Mouse (Mus musculus) small intestine, adult 2 months (tissue): Measurements from ENCODE around the gene Nudt2. TPM values are rescaled to one million over a fixed set of nuclear protein-coding genes. Genes with fewer than 3 reads are reported as not detected.

Experiments
- H3K27ac ChIP-seq: fragments of 200-500 bp; 2 replicates; pipeline ENCODE4 v1.5.1; 2012; ENCODE audit warnings: low read depth, low read length, control low read depth, inconsistent platforms; ENCODE audit not compliant: insufficient read depth
- H3K27me3 ChIP-seq: fragments of 200-500 bp; 2 replicates; pipeline ENCODE4 v1.6.1; 2012; ENCODE audit warnings: mild to moderate bottlenecking, moderate library complexity, low read length, inconsistent platforms; ENCODE audit not compliant: control insufficient read depth, insufficient read depth
- H3K36me3 ChIP-seq: fragments of 200-500 bp; 2 replicates; pipeline ENCODE4 v1.6.1; 2012; ENCODE audit warnings: mild to moderate bottlenecking, low read length, control low read depth, inconsistent platforms; ENCODE audit not compliant: control insufficient read depth, insufficient read depth
- H3K4me1 ChIP-seq: fragments of 200-500 bp; 2 replicates; pipeline ENCODE4 v1.6.1; 2012; ENCODE audit warnings: low read length, inconsistent platforms, mixed read lengths; ENCODE audit not compliant: control insufficient read depth, insufficient read depth, insufficient read length
- H3K4me3 ChIP-seq: fragments of 200-500 bp; 2 replicates; pipeline ENCODE4 v1.5.1; 2012; ENCODE audit warnings: low read depth, mild to moderate bottlenecking, control low read depth, inconsistent platforms, low read length, moderate library complexity
- CTCF ChIP-seq: fragments of 200-500 bp; IDR thresholded peaks from 2 replicates; pipeline ENCODE4 v1.5.1; 2012; ENCODE audit warnings: low read depth, mild to moderate bottlenecking, control low read depth, inconsistent platforms, low read length, moderate library complexity, mixed read lengths; ENCODE audit not compliant: insufficient replicate concordance, insufficient read length; ENCODE audit errors: extremely low read depth
- POLR2A ChIP-seq: fragments of 200-500 bp; IDR thresholded peaks from 2 replicates; pipeline ENCODE4 v1.6.1; 2012; ENCODE audit warnings: low read depth, mild to moderate bottlenecking, control low read depth, inconsistent platforms, low read length, moderate library complexity
- WGBS: fragments of 180-500 bp; shearing (Covaris S2); methylation state at CpG from one replicate; pipeline ENCODE4 v1.1.7; 2018; 5-methylcytosine and 5-hydroxymethylcytosine counted together
- polyA plus RNA-seq: library from polyadenylated mRNA; depleted of rRNA; stranded (reverse); fragments of >200 nt; gene quantifications from 2 replicates; pipeline ENCODE4 v1.2.3, GENCODE M21; 2012

The Nudt2 gene
- polyA plus RNA-seq, 1 experiment = 10.5 TPM

DNA sequence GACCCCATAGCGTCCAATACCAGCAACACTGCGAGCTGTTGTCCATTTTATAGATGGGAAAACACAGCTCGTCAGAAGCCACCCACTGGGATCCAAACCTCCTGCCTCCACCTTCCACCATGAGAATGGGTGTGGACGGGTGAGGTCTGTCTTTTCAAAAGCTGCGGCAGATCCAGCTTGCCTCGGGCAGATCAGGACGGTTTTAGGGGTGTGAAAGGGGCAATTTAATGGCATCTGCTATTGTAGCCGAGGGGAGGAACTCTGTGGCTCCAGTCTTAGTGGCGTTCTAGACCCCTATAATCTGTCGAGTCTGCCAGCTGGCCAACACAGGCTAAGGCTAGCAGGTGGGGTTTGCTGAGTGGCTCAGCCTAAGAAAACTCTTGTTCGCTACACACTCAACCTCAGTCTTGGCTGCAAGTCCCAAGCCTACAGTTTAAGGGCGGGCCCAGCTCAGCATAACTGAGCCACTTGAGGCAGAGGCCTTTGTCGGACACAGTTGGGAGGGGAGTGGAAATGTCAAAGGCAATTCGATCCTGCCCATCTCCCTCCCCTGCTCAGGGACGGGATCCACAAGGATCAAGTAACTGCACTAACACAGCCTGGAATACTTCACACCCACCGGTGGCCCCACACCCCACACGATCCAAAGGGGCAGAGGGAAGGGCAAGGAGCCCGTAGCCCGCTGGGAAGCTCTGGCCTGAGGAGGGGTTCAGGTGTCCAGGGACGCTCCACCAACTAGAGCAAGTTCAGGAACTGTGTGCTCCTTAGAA lies 37.4 kb downstream of the Nudt2 start:
- TF ChIP-seq CTCF = no peak
- TF ChIP-seq POLR2A = no peak
- Histone ChIP-seq H3K27ac (peak overlapping the region; percentile 10; the same call in 1 of the 2 replicates), H3K4me3 (peak overlapping the region; percentile 67), H3K4me1 (peaks cover 18% of the 10 kb centered on the region), H3K36me3 (peaks cover 17% of the 10 kb centered on the region), H3K27me3 (no peaks in the 10 kb centered on the region)
- WGBS = 6% methylated on average over 20 of the region's 20 CpGs

- peak within 1 kb of the TSS; percentile 10; the same call in 1 of the 2 replicates for H3K27ac ChIP-seq
- H3K36me3 ChIP-seq = peaks cover 13% of the 10 kb centered on the region
- TF ChIP-seq POLR2A (no peak; the same call in 1 of the 2 replicates), CTCF (no peak)
- H3K4me1 ChIP-seq = peaks cover 15% of the 10 kb centered on the region
- peak within 1 kb of the TSS; percentile 67 for H3K4me3 ChIP-seq
- peaks cover 3% of the 10 kb centered on the region for H3K27me3 ChIP-seq
- 1% methylated on average over 18 of the region's 18 CpGs for WGBS
Observed at GRCm38 (mm10) chr4:41502986-41503412, 38.0 kb downstream of the Nudt2 start, which contains the start of gene AI464131. TSS of gene AI464131 (minus strand) at chr4:41503076.

DNA sequence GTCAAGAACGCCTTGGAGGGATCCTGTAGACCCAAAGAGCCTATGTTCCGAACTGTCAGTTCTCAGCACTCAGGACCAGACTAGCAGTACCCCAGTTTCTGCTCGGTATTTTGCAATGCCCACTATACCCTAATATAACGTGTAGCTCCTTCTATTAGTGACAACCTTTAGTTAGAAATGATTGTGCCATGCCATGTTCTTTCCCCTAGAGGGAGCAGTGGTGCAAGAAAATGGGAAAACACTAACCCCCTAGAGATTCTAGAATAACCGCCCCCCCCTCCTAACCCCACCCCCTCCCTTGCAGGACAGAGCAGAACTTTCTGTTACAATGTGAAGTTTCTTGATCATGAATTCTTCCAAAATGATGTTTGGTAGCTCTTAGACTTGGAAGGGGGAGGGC lies 39.4 kb downstream of the Nudt2 start:
- H3K27ac ChIP-seq = no peak overlapping the region
- 80% methylated on average over 5 of the region's 5 CpGs for WGBS
- no peaks in the 10 kb centered on the region for H3K36me3 ChIP-seq
- no peak overlapping the region for H3K4me3 ChIP-seq
- TF ChIP-seq POLR2A (no peak), CTCF (no peak)
- H3K27me3 ChIP-seq = peaks cover 3% of the 10 kb centered on the region
- H3K4me1 ChIP-seq = peaks cover 15% of the 10 kb centered on the region; the same call in 1 of the 2 replicates

- no peak for TF ChIP-seq POLR2A
- TF ChIP-seq CTCF = peak; percentile 47; the same call in 1 of the 2 replicates
- Histone ChIP-seq H3K36me3 (no peaks in the 10 kb centered on the region), H3K27ac (no peak overlapping the region), H3K4me3 (no peak overlapping the region), H3K27me3 (peaks cover 3% of the 10 kb centered on the region), H3K4me1 (peaks cover 15% of the 10 kb centered on the region; the same call in 1 of the 2 replicates)
- 76% methylated on average over 11 of the region's 11 CpGs for WGBS
Observed at GRCm38 (mm10) chr4:41505131-41505551, 40.2 kb downstream of the Nudt2 start.

DNA sequence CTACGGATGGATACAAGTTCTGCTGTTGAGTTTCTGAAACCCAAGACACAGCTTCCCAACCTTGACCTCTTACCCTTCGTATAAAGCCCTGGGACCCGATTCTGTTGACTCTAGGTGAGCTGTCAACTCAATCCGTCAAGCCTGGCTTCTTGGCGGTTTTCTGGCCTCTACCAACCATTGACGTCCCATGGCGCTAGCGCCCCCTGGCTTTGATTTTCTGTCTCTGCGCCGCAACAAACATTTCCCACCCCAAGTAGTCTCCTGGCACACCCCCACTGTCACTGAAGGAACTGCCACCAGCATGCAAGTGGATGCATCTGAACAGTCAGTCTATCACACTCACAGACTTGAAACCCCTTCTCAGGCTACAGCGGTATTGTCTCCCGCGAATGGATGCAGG lies 41.2 kb downstream of the Nudt2 start:
- Histone ChIP-seq H3K4me3 (no peak overlapping the region), H3K27me3 (peaks cover 3% of the 10 kb centered on the region), H3K36me3 (no peaks in the 10 kb centered on the region), H3K4me1 (peaks cover 10% of the 10 kb centered on the region; the same call in 1 of the 2 replicates), H3K27ac (no peak overlapping the region)
- peak; percentile 76; the same call in 1 of the 2 replicates for TF ChIP-seq CTCF
- TF ChIP-seq POLR2A = no peak
- WGBS = 11% methylated on average over 13 of the region's 13 CpGs

GRCm38 (mm10) chr4:41506906-41507305 lies 42.0 kb downstream of the Nudt2 start:
- Histone ChIP-seq H3K4me1 (peaks cover 10% of the 10 kb centered on the region; the same call in 1 of the 2 replicates), H3K27ac (no peak overlapping the region), H3K36me3 (no peaks in the 10 kb centered on the region), H3K27me3 (peaks cover 3% of the 10 kb centered on the region), H3K4me3 (peak overlapping the region; percentile 67)
- TF ChIP-seq CTCF (no peak), POLR2A (no peak)
- WGBS = under 1% methylated on average over 29 of the region's 29 CpGs

- no peak for TF ChIP-seq POLR2A
- no peak for TF ChIP-seq CTCF
- Histone ChIP-seq H3K4me3 (peak overlapping the region; percentile 67), H3K27me3 (peaks cover 3% of the 10 kb centered on the region), H3K4me1 (peaks cover 10% of the 10 kb centered on the region; the same call in 1 of the 2 replicates), H3K36me3 (no peaks in the 10 kb centered on the region), H3K27ac (no peak overlapping the region)
- WGBS = 5% methylated on average over 22 of the region's 22 CpGs
Observed at GRCm38 (mm10) chr4:41507326-41507924, 42.5 kb downstream of the Nudt2 start.
